Mouse (Mus musculus): Measurements from ENCODE around the gene Amph. TPM values are rescaled to one million over a fixed set of nuclear protein-coding genes. Genes with fewer than 3 reads are reported as not detected.

Amph gene
- polyA plus RNA-seq, 1 experiment from 2014 or later, result 1.2 TPM

GRCm38 (mm10) chr13:19008440-19008839, 60.4 kb downstream of the Amph start:
- Histone ChIP-seq H3K36me3 (ENCODE audit: control insufficient read depth, insufficient read depth, low read length) (no peaks in the 10 kb centered on the region), H3K27ac (ENCODE audit: low read depth, low read length) (no peak overlapping the region), H3K4me2 (no peak overlapping the region), H3K4me3 (ENCODE audit: low read depth, low read length) (no peak overlapping the region), H3K9me3 (ENCODE audit: control insufficient read depth, low read length) (no peaks in the 10 kb centered on the region; the same call in 1 of the 2 replicates), H3K27me3 (replicated peaks; ENCODE audit: control insufficient read depth, insufficient read depth, low read length) (no peaks in the 10 kb centered on the region), H3K4me1 (replicated peaks; ENCODE audit: control insufficient read depth, insufficient read depth, low read length) (no peaks in the 10 kb centered on the region), H3K9ac (ENCODE audit: low read depth, low read length) (no peak overlapping the region)
- no peak for ATAC-seq (replicated peaks; ENCODE audit: low FRiP score)
- WGBS, result 67% methylated on average over 3 of the region's 3 CpGs
- DNase-seq (ENCODE audit: low spot score), result no peak

- WGBS, result 83% methylated on average over 4 of the region's 4 CpGs
- Histone ChIP-seq H3K27me3 (replicated peaks; ENCODE audit: control insufficient read depth, insufficient read depth, low read length) (no peaks in the 10 kb centered on the region), H3K4me1 (replicated peaks; ENCODE audit: control insufficient read depth, insufficient read depth, low read length) (no peaks in the 10 kb centered on the region), H3K4me3 (ENCODE audit: low read depth, low read length) (no peak overlapping the region), H3K9me3 (ENCODE audit: control insufficient read depth, low read length) (no peaks in the 10 kb centered on the region), H3K36me3 (ENCODE audit: control insufficient read depth, insufficient read depth, low read length) (no peaks in the 10 kb centered on the region), H3K9ac (ENCODE audit: low read depth, low read length) (no peak overlapping the region), H3K27ac (ENCODE audit: low read depth, low read length) (no peak overlapping the region), H3K4me2 (no peak overlapping the region)
- DNase-seq (ENCODE audit: low spot score), result no peak
- no peak for ATAC-seq (replicated peaks; ENCODE audit: low FRiP score)
These were observed 66.9 kb downstream of the Amph start for GRCm38 (mm10) chr13:19014825-19015375.

GRCm38 (mm10) chr13:19021529-19021928, 73.5 kb downstream of the Amph start:
- Histone ChIP-seq H3K4me1 (replicated peaks; ENCODE audit: control insufficient read depth, insufficient read depth, low read length) (no peaks in the 10 kb centered on the region), H3K4me2 (no peak overlapping the region), H3K27me3 (replicated peaks; ENCODE audit: control insufficient read depth, insufficient read depth, low read length) (no peaks in the 10 kb centered on the region), H3K9me3 (ENCODE audit: control insufficient read depth, low read length) (no peaks in the 10 kb centered on the region), H3K36me3 (ENCODE audit: control insufficient read depth, insufficient read depth, low read length) (no peaks in the 10 kb centered on the region), H3K9ac (ENCODE audit: low read depth, low read length) (no peak overlapping the region), H3K4me3 (ENCODE audit: low read depth, low read length) (no peak overlapping the region), H3K27ac (ENCODE audit: low read depth, low read length) (no peak overlapping the region)
- DNase-seq (ENCODE audit: low spot score), result no peak
- 68% methylated on average over 2 of the region's 2 CpGs for WGBS
- no peak for ATAC-seq (replicated peaks; ENCODE audit: low FRiP score)

- ATAC-seq (replicated peaks; ENCODE audit: low FRiP score) (no peak), DNase-seq (ENCODE audit: low spot score) (no peak)
- Histone ChIP-seq H3K27me3 (replicated peaks; ENCODE audit: control insufficient read depth, insufficient read depth, low read length) (no peaks in the 10 kb centered on the region), H3K4me1 (replicated peaks; ENCODE audit: control insufficient read depth, insufficient read depth, low read length) (no peaks in the 10 kb centered on the region), H3K4me3 (ENCODE audit: low read depth, low read length) (no peak overlapping the region), H3K9ac (ENCODE audit: low read depth, low read length) (no peak overlapping the region), H3K36me3 (ENCODE audit: control insufficient read depth, insufficient read depth, low read length) (no peaks in the 10 kb centered on the region), H3K27ac (ENCODE audit: low read depth, low read length) (no peak overlapping the region), H3K4me2 (no peak overlapping the region), H3K9me3 (ENCODE audit: control insufficient read depth, low read length) (no peaks in the 10 kb centered on the region)
- WGBS, result 80% methylated on average over 3 of the region's 3 CpGs
These were observed 74.3 kb downstream of the Amph start for GRCm38 (mm10) chr13:19022310-19022709.

GRCm38 (mm10) chr13:19025091-19025688, 77.2 kb downstream of the Amph start:
- H3K36me3 ChIP-seq (ENCODE audit: control insufficient read depth, insufficient read depth, low read length), result no peaks in the 10 kb centered on the region
- H3K9ac ChIP-seq (ENCODE audit: low read depth, low read length), result no peak overlapping the region
- no peaks in the 10 kb centered on the region for H3K9me3 ChIP-seq (ENCODE audit: control insufficient read depth, low read length)
- DNase-seq (ENCODE audit: low spot score), result no peak
- 80% methylated on average over 2 of the region's 2 CpGs for WGBS
- H3K27ac ChIP-seq (ENCODE audit: low read depth, low read length), result no peak overlapping the region
- no peaks in the 10 kb centered on the region for H3K27me3 ChIP-seq (replicated peaks; ENCODE audit: control insufficient read depth, insufficient read depth, low read length)
- no peaks in the 10 kb centered on the region for H3K4me1 ChIP-seq (replicated peaks; ENCODE audit: control insufficient read depth, insufficient read depth, low read length)
- no peak overlapping the region for H3K4me2 ChIP-seq
- no peak overlapping the region for H3K4me3 ChIP-seq (ENCODE audit: low read depth, low read length)
- ATAC-seq (replicated peaks; ENCODE audit: low FRiP score), result no peak

GRCm38 (mm10) chr13:19025906-19026305, 77.9 kb downstream of the Amph start:
- H3K9me3 ChIP-seq (ENCODE audit: control insufficient read depth, low read length), result no peaks in the 10 kb centered on the region
- no peaks in the 10 kb centered on the region for H3K4me1 ChIP-seq (replicated peaks; ENCODE audit: control insufficient read depth, insufficient read depth, low read length)
- no peaks in the 10 kb centered on the region for H3K36me3 ChIP-seq (ENCODE audit: control insufficient read depth, insufficient read depth, low read length)
- no peak overlapping the region for H3K4me2 ChIP-seq
- H3K27ac ChIP-seq (ENCODE audit: low read depth, low read length), result no peak overlapping the region
- H3K4me3 ChIP-seq (ENCODE audit: low read depth, low read length), result no peak overlapping the region
- no peak for ATAC-seq (replicated peaks; ENCODE audit: low FRiP score)
- no peak overlapping the region for H3K9ac ChIP-seq (ENCODE audit: low read depth, low read length)
- no peaks in the 10 kb centered on the region for H3K27me3 ChIP-seq (replicated peaks; ENCODE audit: control insufficient read depth, insufficient read depth, low read length)
- DNase-seq (ENCODE audit: low spot score), result no peak
- WGBS, result 82% methylated on average over 4 of the region's 4 CpGs

- H3K27me3 ChIP-seq (replicated peaks; ENCODE audit: control insufficient read depth, insufficient read depth, low read length), result no peaks in the 10 kb centered on the region
- H3K27ac ChIP-seq (ENCODE audit: low read depth, low read length), result no peak overlapping the region
- no peak overlapping the region for H3K4me3 ChIP-seq (ENCODE audit: low read depth, low read length)
- H3K9ac ChIP-seq (ENCODE audit: low read depth, low read length), result no peak overlapping the region
- no peaks in the 10 kb centered on the region for H3K36me3 ChIP-seq (ENCODE audit: control insufficient read depth, insufficient read depth, low read length)
- no peak overlapping the region for H3K4me2 ChIP-seq
- no peaks in the 10 kb centered on the region for H3K9me3 ChIP-seq (ENCODE audit: control insufficient read depth, low read length)
- no peaks in the 10 kb centered on the region for H3K4me1 ChIP-seq (replicated peaks; ENCODE audit: control insufficient read depth, insufficient read depth, low read length)
- 78% methylated on average over 3 of the region's 3 CpGs for WGBS
- ATAC-seq (replicated peaks; ENCODE audit: low FRiP score), result no peak
- DNase-seq (ENCODE audit: low spot score), result no peak
These were observed 78.9 kb downstream of the Amph start for GRCm38 (mm10) chr13:19026923-19027322.

GRCm38 (mm10) chr13:19027766-19028350, 79.9 kb downstream of the Amph start:
- Histone ChIP-seq H3K4me3 (ENCODE audit: low read depth, low read length) (no peak overlapping the region), H3K9ac (ENCODE audit: low read depth, low read length) (no peak overlapping the region), H3K9me3 (ENCODE audit: control insufficient read depth, low read length) (no peaks in the 10 kb centered on the region), H3K27me3 (replicated peaks; ENCODE audit: control insufficient read depth, insufficient read depth, low read length) (no peaks in the 10 kb centered on the region), H3K4me1 (replicated peaks; ENCODE audit: control insufficient read depth, insufficient read depth, low read length) (no peaks in the 10 kb centered on the region), H3K27ac (ENCODE audit: low read depth, low read length) (no peak overlapping the region), H3K4me2 (no peak overlapping the region), H3K36me3 (ENCODE audit: control insufficient read depth, insufficient read depth, low read length) (no peaks in the 10 kb centered on the region)
- DNase-seq (ENCODE audit: low spot score), result no peak
- 77% methylated on average over 6 of the region's 6 CpGs for WGBS
- no peak for ATAC-seq (replicated peaks; ENCODE audit: low FRiP score)

All from liver, embryonic 11.5 days (tissue).